Mouse (Mus musculus): ENCODE measurements at regions not wholly inside any gene's neighbourhood (a gene's known extent, or its start where the extent isn't known, plus 50 kb on each side); places are given as distances from the start of the nearest gene placed in this dataset.

- TF ChIP-seq TCF12 (IDR thresholded peaks at IDR 0.05; ENCODE audit: insufficient read depth, poor library complexity, severe bottlenecking), result no peak
- no peak for TF ChIP-seq E2F4 (IDR thresholded peaks at IDR 0.05; ENCODE audit: insufficient read depth)
- no peak for TF ChIP-seq POLR2A (IDR thresholded peaks at IDR 0.05; ENCODE audit: insufficient read length, low read depth)
- TF ChIP-seq POLR2AphosphoS2 (IDR thresholded peaks at IDR 0.05; ENCODE audit: insufficient read length, low read depth), result no peak
- no peak for TF ChIP-seq USF1 (IDR thresholded peaks at IDR 0.05; ENCODE audit: low read depth)
These were observed 135.5 kb upstream of the Cmc1 start for GRCm38 (mm10) chr9:118285481-118285880.

Measured in myocyte (in vitro differentiated cells).